Mouse (Mus musculus) neural tube, embryonic 11.5 days (tissue): Measurements from ENCODE around the gene Hoxb5. TPM values are rescaled to one million over a fixed set of nuclear protein-coding genes. Genes with fewer than 3 reads are reported as not detected.

Source experiments
- ATAC-seq: fragments of 200-750 bp; cut with Nextera tagmentation; 2 replicates; pipeline ENCODE4 v1.8.0; 2017; ENCODE audit warnings: moderate number of reproducible peaks, mild to moderate bottlenecking, moderate TSS enrichment, moderate library complexity; ENCODE audit not compliant: insufficient read depth, low FRiP score, low TSS enrichment
- DNase-seq: peaks from one replicate; pipeline ENCODE4 v3.0.0-alpha.2; 2015; ENCODE audit warnings: low spot score
- H3K27ac ChIP-seq: fragments of 300-500 bp; sonication (generic); 2 replicates; pipeline ENCODE4 v1.5.1; 2014; ENCODE audit warnings: low read depth, mild to moderate bottlenecking, low read length
- H3K27me3 ChIP-seq: fragments of 300-500 bp; sonication (generic); 2 replicates; pipeline ENCODE4 v1.6.1; 2014; ENCODE audit warnings: mild to moderate bottlenecking, low read length, mixed read lengths; ENCODE audit not compliant: control insufficient read depth, insufficient read depth
- H3K36me3 ChIP-seq: fragments of 300-500 bp; sonication (generic); 2 replicates; pipeline ENCODE4 v1.6.1; 2014; ENCODE audit warnings: mild to moderate bottlenecking, low read length, moderate library complexity, mixed read lengths; ENCODE audit not compliant: control insufficient read depth, insufficient read depth
- H3K4me1 ChIP-seq: fragments of 300-500 bp; sonication (generic); 2 replicates; pipeline ENCODE4 v1.6.1; 2014; ENCODE audit warnings: low read length, mixed read lengths; ENCODE audit not compliant: control insufficient read depth, insufficient read depth
- H3K4me2 ChIP-seq: fragments of 300-500 bp; sonication (generic); 2 replicates; pipeline ENCODE4 v1.6.1; 2014; ENCODE audit warnings: low read depth, mild to moderate bottlenecking, moderate library complexity
- H3K4me3 ChIP-seq: fragments of 300-500 bp; sonication (generic); 2 replicates; pipeline ENCODE4 v1.5.1; 2014; ENCODE audit warnings: low read depth, low read length
- H3K9ac ChIP-seq: fragments of 300-500 bp; sonication (generic); 2 replicates; pipeline ENCODE4 v1.6.1; 2014; ENCODE audit warnings: mild to moderate bottlenecking, low read length
- H3K9me3 ChIP-seq: fragments of 300-500 bp; sonication (generic); 2 replicates; pipeline ENCODE4 v1.6.1; 2016; ENCODE audit warnings: low read length; ENCODE audit not compliant: control insufficient read depth
- WGBS: fragments of 180-500 bp; shearing (Covaris S2); extraction: QIAGEN DNeasy Blood & Tissue Kit; methylation state at CpG from one replicate; pipeline ENCODE4 v1.1.7; 2014; 5-methylcytosine and 5-hydroxymethylcytosine counted together
- polyA plus RNA-seq: library from polyadenylated mRNA; unstranded; fragments of >200 nt; fragmentation: Nextera tagmentation; extraction: Ambion mirVana; gene quantifications from 2 replicates; pipeline ENCODE4 v1.2.1, GENCODE M21; 2014

Hoxb5 gene
- polyA plus RNA-seq, 1 experiment from 2014 or later, result 49.1 TPM

DNA sequence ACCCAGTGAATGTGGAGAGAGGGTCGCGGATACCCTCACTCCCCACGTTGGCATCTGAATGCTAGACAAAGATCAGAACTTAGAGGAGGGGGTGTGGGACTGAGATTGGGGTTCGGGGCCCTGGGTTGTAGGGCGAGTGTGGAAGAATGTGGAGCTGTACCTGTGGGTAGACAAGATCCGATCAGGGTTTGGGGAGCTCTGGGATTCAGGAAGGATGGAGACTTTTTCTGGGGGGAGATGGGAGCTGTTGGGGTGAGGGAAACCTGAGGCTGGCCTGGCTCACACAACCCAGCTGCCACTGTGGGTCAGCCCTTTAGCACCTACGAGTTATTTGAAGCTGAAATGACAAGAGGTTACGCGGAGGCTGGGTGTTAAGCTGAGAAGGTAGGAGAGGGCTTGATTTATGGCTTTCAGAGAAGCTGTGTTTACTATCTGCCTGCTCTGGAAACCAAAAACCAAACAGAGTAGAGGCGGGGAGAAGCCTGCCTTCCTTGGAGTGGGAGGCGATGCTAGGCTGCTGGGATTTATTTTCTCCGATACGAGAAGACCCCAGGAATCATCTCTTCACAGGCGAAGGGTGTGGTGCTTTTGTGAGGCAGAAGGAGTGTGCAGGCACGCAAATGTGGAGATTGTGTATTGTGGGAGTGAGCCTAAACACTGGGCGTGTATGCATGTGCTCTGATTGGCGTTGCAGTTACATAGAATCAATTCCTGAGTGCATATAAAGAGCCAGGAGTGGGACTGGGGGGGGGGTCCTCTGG lies 30.3 kb downstream of the Hoxb5 start:
- Histone ChIP-seq H3K4me1 (peaks cover 91% of the 10 kb centered on the region), H3K36me3 (peaks cover 8% of the 10 kb centered on the region), H3K9me3 (no peaks in the 10 kb centered on the region), H3K9ac (peak overlapping the region; percentile 100), H3K27me3 (no peaks in the 10 kb centered on the region), H3K4me3 (peak overlapping the region; percentile 96), H3K27ac (peak overlapping the region; percentile 100), H3K4me2 (peak overlapping the region; percentile 100)
- ATAC-seq, result no peak
- peak; percentile 65 for DNase-seq
- WGBS, result 4% methylated on average over 17 of the region's 17 CpGs

- no peaks in the 10 kb centered on the region for H3K9me3 ChIP-seq
- peak overlapping the region; percentile 100 for H3K9ac ChIP-seq
- peak overlapping the region; percentile 96 for H3K4me3 ChIP-seq
- DNase-seq (no peak), ATAC-seq (no peak)
- H3K27me3 ChIP-seq, result no peaks in the 10 kb centered on the region
- H3K27ac ChIP-seq, result peak overlapping the region; percentile 100
- peaks cover 92% of the 10 kb centered on the region for H3K4me1 ChIP-seq
- H3K36me3 ChIP-seq, result peaks cover 8% of the 10 kb centered on the region
- peak overlapping the region; percentile 100 for H3K4me2 ChIP-seq
- WGBS, result 6% methylated on average over 2 of the region's 2 CpGs
Observed at GRCm38 (mm10) chr11:96334002-96334364, 30.8 kb downstream of the Hoxb5 start.

- 33% methylated on average over 3 of the region's 3 CpGs for WGBS
- no peaks in the 10 kb centered on the region for H3K27me3 ChIP-seq
- no peak for DNase-seq
- H3K27ac ChIP-seq, result peak overlapping the region; percentile 100
- peak overlapping the region; percentile 96 for H3K4me3 ChIP-seq
- H3K9ac ChIP-seq, result peak overlapping the region; percentile 100
- H3K4me2 ChIP-seq, result peak overlapping the region; percentile 100
- peaks cover 8% of the 10 kb centered on the region for H3K36me3 ChIP-seq
- ATAC-seq, result no peak
- H3K4me1 ChIP-seq, result peaks cover 94% of the 10 kb centered on the region
- no peaks in the 10 kb centered on the region for H3K9me3 ChIP-seq
Observed at GRCm38 (mm10) chr11:96334998-96335397, 31.9 kb downstream of the Hoxb5 start.

GRCm38 (mm10) chr11:96336597-96336996 lies 33.5 kb downstream of the Hoxb5 start:
- Histone ChIP-seq H3K9ac (peak overlapping the region; percentile 100), H3K9me3 (no peaks in the 10 kb centered on the region), H3K4me2 (peak overlapping the region; percentile 100), H3K4me1 (peaks cover 85% of the 10 kb centered on the region), H3K36me3 (peaks cover 5% of the 10 kb centered on the region), H3K4me3 (peak overlapping the region; percentile 60), H3K27me3 (no peaks in the 10 kb centered on the region), H3K27ac (peak overlapping the region; percentile 100)
- 7% methylated on average over 2 of the region's 2 CpGs for WGBS
- DNase-seq (peak; percentile 66), ATAC-seq (no peak)

- peak overlapping the region; percentile 100 for H3K27ac ChIP-seq
- no peaks in the 10 kb centered on the region for H3K27me3 ChIP-seq
- H3K9ac ChIP-seq, result peak overlapping the region; percentile 100
- WGBS, result 5% methylated on average over 6 of the region's 6 CpGs
- H3K9me3 ChIP-seq, result no peaks in the 10 kb centered on the region
- DNase-seq, result peak; percentile 54
- H3K4me1 ChIP-seq, result peaks cover 84% of the 10 kb centered on the region
- ATAC-seq, result no peak
- peak overlapping the region; percentile 60 for H3K4me3 ChIP-seq
- H3K4me2 ChIP-seq, result peak overlapping the region; percentile 100
- peaks cover 5% of the 10 kb centered on the region for H3K36me3 ChIP-seq
Observed at GRCm38 (mm10) chr11:96337026-96337425, 33.9 kb downstream of the Hoxb5 start.

DNA sequence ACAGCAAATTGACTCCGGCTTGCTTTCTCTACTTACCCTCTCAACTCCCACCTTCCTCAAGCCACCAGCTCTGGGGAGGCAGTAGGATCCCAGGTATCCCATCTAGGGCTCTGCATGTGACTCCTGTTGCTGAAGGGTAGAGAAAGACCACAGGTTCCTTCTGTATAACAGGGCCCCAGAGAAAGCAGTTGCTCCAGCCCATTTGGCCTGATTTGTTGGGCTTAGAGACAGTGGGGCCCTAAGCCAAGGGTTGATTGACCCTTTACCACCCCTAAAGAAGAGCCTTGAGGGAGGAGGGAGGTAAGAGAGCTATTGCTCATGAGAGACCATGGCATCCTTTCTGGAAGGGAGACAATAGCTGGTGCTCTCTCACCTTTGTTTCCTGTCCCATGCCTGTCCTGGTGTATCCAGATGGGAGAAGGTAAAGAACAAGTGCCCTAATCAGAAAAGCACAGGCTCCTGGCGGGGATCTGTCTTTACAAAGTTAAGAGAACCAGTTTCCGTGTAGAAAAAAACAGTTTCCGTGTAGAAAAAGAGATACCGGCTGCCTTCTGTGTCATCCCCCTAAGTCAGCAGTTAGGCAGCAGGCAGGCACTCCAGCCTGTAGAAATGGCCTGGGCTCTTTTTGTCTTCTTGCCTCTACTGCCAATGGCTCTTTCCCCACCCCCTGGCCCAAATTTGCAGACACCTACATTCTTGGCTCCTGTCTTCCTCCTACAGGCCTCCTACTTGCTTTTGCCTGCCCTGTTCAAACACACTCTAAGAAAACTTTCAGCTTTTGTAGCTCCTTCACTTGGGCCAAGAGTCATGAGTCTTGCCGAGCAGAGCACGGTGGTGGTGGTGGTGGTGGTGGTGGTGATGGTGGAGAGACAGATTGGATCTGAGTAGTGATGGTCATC lies 36.1 kb downstream of the Hoxb5 start:
- Histone ChIP-seq H3K9ac (peak overlapping the region; percentile 100), H3K36me3 (peaks cover 3% of the 10 kb centered on the region; the same call in 1 of the 2 replicates), H3K9me3 (no peaks in the 10 kb centered on the region), H3K4me2 (peak overlapping the region; percentile 100), H3K27me3 (no peaks in the 10 kb centered on the region), H3K4me3 (peak overlapping the region; percentile 60), H3K4me1 (peaks cover 85% of the 10 kb centered on the region), H3K27ac (peak overlapping the region; percentile 100)
- ATAC-seq (no peak), DNase-seq (peak; percentile 54)
- 9% methylated on average over 7 of the region's 7 CpGs for WGBS

- H3K4me2 ChIP-seq, result peak overlapping the region; percentile 100
- WGBS, result 0% methylated on average over 34 of the region's 36 CpGs
- peaks cover 86% of the 10 kb centered on the region for H3K4me1 ChIP-seq
- peak; percentile 88 for DNase-seq
- H3K9ac ChIP-seq, result peak overlapping the region; percentile 100
- H3K27me3 ChIP-seq, result no peaks in the 10 kb centered on the region
- H3K27ac ChIP-seq, result peak overlapping the region; percentile 100
- H3K4me3 ChIP-seq, result peak overlapping the region; percentile 60
- peak; percentile 76 for ATAC-seq
- peaks cover under 1% of the 10 kb centered on the region for H3K36me3 ChIP-seq
- no peaks in the 10 kb centered on the region for H3K9me3 ChIP-seq
Observed at GRCm38 (mm10) chr11:96340698-96341365, 37.7 kb downstream of the Hoxb5 start.
